16 mouse cellular contexts compared by ENCODE assay signal in genomic region chr19:34288696-34289095, GRCm38 (mm10). TPM values are rescaled to one million over a fixed set of nuclear protein-coding genes. Genes with fewer than 3 reads are reported as not detected.
"Had no signal": no experiment of that assay in that cellular context is flagged by ENCODE, and none has a peak within 500 bp of the region (broad histone marks: within the 10 kb centered on the region; RNA-seq: fewer than 3 reads in every experiment).

No protein-coding gene starts in this region.

- ATAC-seq: midbrain, embryonic 16.5 days had no signal

- H3K4me3 ChIP-seq: midbrain, embryonic 10.5 days; midbrain, embryonic 12.5 days; myocyte; neural tube, embryonic 12.5 days; stomach, embryonic 15.5 days had no signal

- H3K9me3 ChIP-seq: midbrain, embryonic 10.5 days; midbrain, embryonic 12.5 days; neural tube, embryonic 12.5 days; stomach, embryonic 15.5 days had no signal

- H3K4me2 ChIP-seq: lung, embryonic 14.5 days; midbrain, embryonic 12.5 days; neural tube, embryonic 12.5 days; stomach, embryonic 15.5 days had no signal

- DNase-seq: lung, adult 18-20 months; lung, embryonic 14.5 days; lung, postnatal 10 days; lung, postnatal 4 days; midbrain, embryonic 14.5 days; right cerebral cortex, postnatal 14 days; thymus, adult 18-20 months; thymus, postnatal 36 days had no signal

- H3K9ac ChIP-seq: lung, embryonic 14.5 days; midbrain, embryonic 12.5 days; neural tube, embryonic 12.5 days; stomach, embryonic 15.5 days had no signal

- H3K27ac ChIP-seq: midbrain, embryonic 10.5 days; midbrain, embryonic 12.5 days; neural tube, embryonic 12.5 days; stomach, embryonic 15.5 days; stomach, postnatal 0 days had no signal

- H3K27me3 ChIP-seq: neural tube, embryonic 12.5 days; stomach, embryonic 15.5 days had no signal

- H3K36me3 ChIP-seq: midbrain, embryonic 10.5 days; midbrain, embryonic 12.5 days; neural tube, embryonic 12.5 days; stomach, embryonic 15.5 days had no signal

RNA-seq across cellular contexts. Expression of gene Fas, which starts 1.8 kb away (rescaled TPM):
- polyA plus RNA-seq: testis, adult 2 months had no signal
